Mouse (Mus musculus): ENCODE results near the gene Amy2a3.
"Not testable (repeated sequence)": the region's sequence is repeated elsewhere in the genome, so short reads cannot be mapped to it uniquely, and the experiment has no call there.

- TF ChIP-seq CTCF (IDR thresholded peaks at IDR 0.05; ENCODE audit: insufficient read depth, low read length); POLR2A (IDR thresholded peaks at IDR 0.05; ENCODE audit: borderline replicate concordance, extremely low read depth, low read depth, low read length): not testable (repeated sequence)
Measured at GRCm38 (mm10) chr3:113356558-113356957, 32.7 kb upstream of the Amy2a3 start, which contains the start of gene Amy2a2.

Data from lung, adult 2 months (tissue).